Mouse (Mus musculus) forebrain, embryonic 11.5 days (tissue): Measurements from ENCODE around the gene Olfr792. TPM values are rescaled to one million over a fixed set of nuclear protein-coding genes. Genes with fewer than 3 reads are reported as not detected.

Experiments
- ATAC-seq: fragments of 200-750 bp; cut with Nextera tagmentation; replicated peaks from 2 replicates; pipeline ENCODE4 v1.8.0; 2017; ENCODE audit warnings: moderate TSS enrichment; ENCODE audit not compliant: low FRiP score
- DNase-seq: peaks from one replicate; pipeline ENCODE4 v3.0.0-alpha.2; 2017; ENCODE audit warnings: low spot score
- H3K27ac ChIP-seq: fragments of 300-500 bp; sonication (generic); 2 replicates; pipeline ENCODE4 v1.5.1; 2014; ENCODE audit warnings: low read depth, low read length
- H3K27me3 ChIP-seq: fragments of 300-500 bp; sonication (generic); 2 replicates; pipeline ENCODE4 v1.6.1; 2014; ENCODE audit warnings: mild to moderate bottlenecking, low read length, mixed read lengths; ENCODE audit not compliant: control insufficient read depth, insufficient read depth
- H3K36me3 ChIP-seq: fragments of 300-500 bp; sonication (generic); 2 replicates; pipeline ENCODE4 v1.6.1; 2014; ENCODE audit warnings: mild to moderate bottlenecking, low read length, moderate library complexity, mixed read lengths; ENCODE audit not compliant: control insufficient read depth, insufficient read depth
- H3K4me1 ChIP-seq: fragments of 300-500 bp; sonication (generic); replicated peaks from 2 replicates; pipeline ENCODE4 v1.6.1; 2014; ENCODE audit warnings: low read length, mixed read lengths; ENCODE audit not compliant: control insufficient read depth, insufficient read depth
- H3K4me2 ChIP-seq: fragments of 300-500 bp; sonication (generic); 2 replicates; pipeline ENCODE4 v1.6.1; 2014; ENCODE audit warnings: low read depth, mild to moderate bottlenecking, low read length, moderate library complexity, mixed read lengths; ENCODE audit not compliant: severe bottlenecking
- H3K4me3 ChIP-seq: fragments of 300-500 bp; sonication (generic); 2 replicates; pipeline ENCODE4 v1.5.1; 2014; ENCODE audit warnings: low read depth, low read length
- H3K9ac ChIP-seq: fragments of 300-500 bp; sonication (generic); 2 replicates; pipeline ENCODE4 v1.6.1; 2014; ENCODE audit warnings: low read length
- H3K9me3 ChIP-seq: fragments of 300-500 bp; sonication (generic); 2 replicates; pipeline ENCODE4 v1.6.1; 2016; ENCODE audit warnings: low read length, mixed read lengths; ENCODE audit not compliant: control insufficient read depth
- WGBS: fragments of 180-500 bp; shearing (Covaris S2); extraction: QIAGEN DNeasy Blood & Tissue Kit; methylation state at CpG from one replicate; pipeline ENCODE4 v1.1.7; 2014; 5-methylcytosine and 5-hydroxymethylcytosine counted together
- microRNA-seq: library from miRNA; unstranded; fragments of <30 nt; microRNA quantifications from one replicate; pipeline ENCODE4, GENCODE M21; 2016; ENCODE audit not compliant: insufficient number of aligned reads
- polyA plus RNA-seq: library from polyadenylated mRNA; unstranded; fragments of >200 nt; fragmentation: Nextera tagmentation; extraction: Ambion mirVana; gene quantifications from 2 replicates; pipeline ENCODE4 v1.2.1, GENCODE M21; 2014

Olfr792 gene
- not detected in 2 replicates for polyA plus RNA-seq

DNA sequence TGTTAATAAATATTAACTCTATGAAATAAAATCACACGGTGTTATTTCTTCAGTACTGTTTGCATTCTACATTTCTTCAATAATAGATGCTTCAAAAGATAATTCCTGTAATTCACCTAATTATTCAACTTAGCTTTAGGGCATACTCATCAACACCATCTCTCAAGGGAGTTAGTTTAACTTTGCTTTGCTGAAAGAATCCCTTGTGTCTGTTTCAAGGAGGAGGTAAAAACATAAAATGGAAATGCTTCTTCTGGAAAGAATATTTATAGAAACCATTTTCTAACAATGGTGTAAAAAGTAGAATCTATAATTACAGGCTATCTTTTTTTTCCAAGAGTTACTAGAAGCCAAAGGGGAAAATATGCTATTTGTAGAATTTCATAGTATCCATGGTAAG, at the start of gene Olfr792:
Gene Olfr792, plus strand, starts transcription at position 301 of the 400 bp plus-strand sequence.
- 91% methylated on average over 1 of the region's 1 CpGs for WGBS
- H3K27me3 ChIP-seq = no peaks in the 10 kb centered on the region
- H3K27ac ChIP-seq = no peak within 1 kb of the TSS

DNA sequence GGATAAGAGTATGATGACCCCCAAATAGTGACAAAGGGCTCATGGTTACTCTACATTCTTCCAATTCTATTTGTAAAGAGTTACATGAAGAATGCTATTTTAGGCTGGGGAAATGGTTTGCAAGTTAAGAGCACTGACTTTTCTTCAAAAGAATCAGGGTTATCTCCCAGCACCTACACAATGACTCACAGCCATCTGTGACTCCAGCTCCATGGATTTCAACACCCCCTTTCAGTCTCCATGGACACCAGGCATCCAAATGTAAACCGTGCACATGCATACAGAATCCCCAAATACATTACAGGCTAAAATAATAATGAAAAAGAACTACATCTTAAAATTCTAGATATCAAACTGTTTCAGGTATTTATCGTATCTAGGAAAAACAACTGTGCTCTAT, 48.9 kb upstream of the Olfr792 start:
- Histone ChIP-seq H3K27me3 (no peaks in the 10 kb centered on the region), H3K4me2 (no peak overlapping the region), H3K4me3 (no peak overlapping the region), H3K4me1 (no peaks in the 10 kb centered on the region), H3K9ac (no peak overlapping the region), H3K9me3 (no peaks in the 10 kb centered on the region), H3K36me3 (no peaks in the 10 kb centered on the region), H3K27ac (no peak overlapping the region)
- 80% methylated on average over 2 of the region's 2 CpGs for WGBS
- DNase-seq = no peak
- no peak for ATAC-seq

More for the DNA sequence above, at the start of gene Olfr792:
- H3K9ac ChIP-seq = no peak within 1 kb of the TSS
- H3K4me3 ChIP-seq = no peak within 1 kb of the TSS
- DNase-seq (no peak), ATAC-seq (no peak)
- H3K4me1 ChIP-seq = no peaks in the 10 kb centered on the region
- H3K9me3 ChIP-seq = no peaks in the 10 kb centered on the region
- H3K4me2 ChIP-seq = no peak within 1 kb of the TSS
- H3K36me3 ChIP-seq = no peaks in the 10 kb centered on the region

DNA sequence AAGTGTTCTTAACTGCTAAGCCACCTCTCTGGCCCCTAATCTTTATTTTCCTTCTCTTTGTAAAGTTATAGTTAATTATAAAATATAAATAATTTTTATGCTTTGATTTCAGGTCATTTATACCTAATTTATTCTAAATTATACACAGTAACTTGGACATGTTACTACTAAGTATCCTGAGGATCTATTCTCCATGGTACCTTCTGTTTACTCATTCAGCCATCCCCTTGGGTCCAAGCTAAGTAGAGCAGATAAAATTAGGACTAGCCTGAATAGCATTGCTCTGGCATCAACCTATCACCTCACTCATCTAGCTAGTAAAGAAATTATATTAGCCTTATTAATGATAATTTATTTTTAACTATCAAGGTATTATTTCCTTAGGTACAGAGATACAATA, 40.8 kb upstream of the Olfr792 start, which contains the start of gene Olfr790:
Gene Olfr790, plus strand, starts transcription at position 301 of the 400 bp plus-strand sequence.
- Histone ChIP-seq H3K27ac (no peak within 1 kb of the TSS), H3K9ac (no peak within 1 kb of the TSS), H3K36me3 (no peaks in the 10 kb centered on the region), H3K9me3 (no peaks in the 10 kb centered on the region), H3K4me1 (no peaks in the 10 kb centered on the region), H3K4me2 (no peak within 1 kb of the TSS), H3K27me3 (no peaks in the 10 kb centered on the region), H3K4me3 (no peak within 1 kb of the TSS)
- ATAC-seq (no peak), DNase-seq (no peak)

DNA sequence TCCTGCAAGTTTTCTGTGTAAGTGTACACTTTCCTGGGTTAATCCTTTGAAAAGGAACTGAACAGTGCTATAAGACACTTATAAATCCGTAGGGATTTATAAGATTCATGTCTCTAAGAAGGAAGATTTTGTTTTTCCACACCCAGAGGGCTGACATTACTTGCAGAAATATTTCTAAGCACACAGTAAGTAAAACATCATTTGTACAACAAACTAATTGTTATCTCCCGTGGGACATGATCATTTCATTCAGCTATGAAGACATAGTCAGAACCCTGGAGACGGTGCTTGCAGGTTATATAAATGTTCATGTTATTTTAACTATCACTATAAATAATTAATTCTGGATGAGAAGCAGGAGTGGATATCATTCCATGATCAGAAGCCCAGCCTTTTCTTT, 17.5 kb upstream of the Olfr792 start, which contains the start of gene Olfr791:
Gene Olfr791, plus strand, starts transcription at position 301 of the 400 bp plus-strand sequence.
- no peak within 1 kb of the TSS for H3K27ac ChIP-seq
- WGBS = 82% methylated on average over 3 of the region's 3 CpGs
- ATAC-seq = no peak

DNA sequence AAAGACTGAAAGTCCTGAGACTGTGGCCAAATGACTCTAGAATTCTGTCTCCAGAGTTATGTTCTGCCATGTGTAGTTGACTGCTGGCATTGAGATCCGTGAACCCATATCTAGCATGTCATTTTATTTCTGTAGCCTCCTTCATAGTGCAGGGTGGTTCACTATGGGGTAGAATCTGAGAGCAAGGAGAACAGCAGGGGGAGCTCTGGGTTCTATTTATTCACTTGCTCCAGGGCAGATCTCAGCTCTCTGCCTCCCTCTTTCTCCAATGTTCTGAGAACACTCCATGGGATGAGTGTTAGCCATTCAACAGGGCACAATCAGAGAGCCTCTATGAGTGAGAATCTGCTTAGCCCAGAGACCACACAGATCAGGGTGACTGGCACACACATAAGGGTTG, 10.4 kb downstream of the Olfr792 start:
- DNase-seq = no peak
- no peak overlapping the region for H3K9ac ChIP-seq
- no peaks in the 10 kb centered on the region for H3K9me3 ChIP-seq
- no peak overlapping the region for H3K4me3 ChIP-seq
- H3K36me3 ChIP-seq = no peaks in the 10 kb centered on the region
- 71% methylated on average over 1 of the region's 1 CpGs for WGBS
- H3K4me2 ChIP-seq = no peak overlapping the region
- ATAC-seq = peak; percentile 73
- H3K27me3 ChIP-seq = no peaks in the 10 kb centered on the region
- no peaks in the 10 kb centered on the region for H3K4me1 ChIP-seq
- no peak overlapping the region for H3K27ac ChIP-seq

More for the DNA sequence above, 17.5 kb upstream of the Olfr792 start, which contains the start of gene Olfr791:
- no peak for DNase-seq
- no peak within 1 kb of the TSS for H3K4me2 ChIP-seq
- no peaks in the 10 kb centered on the region for H3K36me3 ChIP-seq
- no peaks in the 10 kb centered on the region for H3K27me3 ChIP-seq
- H3K9me3 ChIP-seq = no peaks in the 10 kb centered on the region
- H3K4me3 ChIP-seq = no peak within 1 kb of the TSS
- H3K4me1 ChIP-seq = no peaks in the 10 kb centered on the region
- H3K9ac ChIP-seq = no peak within 1 kb of the TSS

DNA sequence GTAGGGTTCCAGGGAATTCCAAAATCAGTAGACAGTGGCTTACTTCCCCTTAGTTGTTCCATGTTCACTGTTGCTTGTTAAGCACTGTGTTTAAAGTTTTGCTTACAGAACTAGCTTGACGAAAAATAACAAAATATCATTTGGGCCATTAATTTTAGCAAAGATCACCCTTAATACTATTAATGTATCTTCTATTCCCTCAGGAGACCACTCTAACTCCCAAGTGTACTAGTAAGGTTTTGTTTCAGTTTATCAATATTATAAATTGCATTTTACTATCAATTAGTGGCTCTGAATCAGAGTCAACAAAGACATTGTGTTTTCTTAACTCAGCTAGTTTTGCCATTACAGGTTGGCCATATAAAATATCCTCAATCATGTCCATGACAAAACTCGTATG, 28.4 kb downstream of the Olfr792 start, which contains the start of gene Olfr794:
Gene Olfr794, plus strand, starts transcription at position 301 of the 400 bp plus-strand sequence.
- ATAC-seq (no peak), DNase-seq (no peak)
- H3K27ac ChIP-seq = no peak within 1 kb of the TSS
- H3K27me3 ChIP-seq = no peaks in the 10 kb centered on the region
- H3K36me3 ChIP-seq = no peaks in the 10 kb centered on the region
- no peak within 1 kb of the TSS for H3K4me2 ChIP-seq
- H3K4me3 ChIP-seq = no peak within 1 kb of the TSS
- no peaks in the 10 kb centered on the region for H3K4me1 ChIP-seq
- 86% methylated on average over 2 of the region's 2 CpGs for WGBS
- no peak within 1 kb of the TSS for H3K9ac ChIP-seq
- no peaks in the 10 kb centered on the region for H3K9me3 ChIP-seq

DNA sequence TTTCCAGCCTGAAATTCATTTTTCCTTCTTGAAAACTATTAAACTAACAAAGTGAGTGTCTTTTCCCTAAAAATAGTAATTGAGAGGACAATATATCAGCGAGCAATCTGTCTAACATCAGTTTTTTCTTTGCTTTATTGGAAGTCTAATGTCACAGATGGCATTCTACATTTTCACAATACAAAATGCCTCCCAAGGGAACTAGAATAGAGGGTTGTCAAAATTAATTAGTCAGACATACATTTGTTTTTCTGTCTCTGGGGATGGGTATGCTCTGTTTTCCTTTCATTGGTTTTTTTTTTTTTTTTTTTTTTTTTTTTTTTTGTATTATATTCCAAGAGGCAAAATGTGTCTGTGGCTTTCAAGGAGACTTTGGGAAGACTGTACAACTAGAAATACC, 38.1 kb downstream of the Olfr792 start:
- Histone ChIP-seq H3K27me3 (no peaks in the 10 kb centered on the region), H3K36me3 (no peaks in the 10 kb centered on the region), H3K4me1 (no peaks in the 10 kb centered on the region), H3K9me3 (no peaks in the 10 kb centered on the region), H3K27ac (no peak overlapping the region), H3K9ac (no peak overlapping the region), H3K4me2 (no peak overlapping the region), H3K4me3 (no peak overlapping the region)
- ATAC-seq = no peak
- DNase-seq = no peak
- 77% methylated on average over 1 of the region's 1 CpGs for WGBS

Small RNA genes lying within 50 kb of the gene (microRNA-seq; reads per million reads assigned to microRNA genes)
- not detected for gene Gm23252

Other genes starting within 250 kb of the Olfr792 start
- not detected in 2 replicates for gene Olfr780, start 221.0 kb upstream of the Olfr792 start, polyA plus RNA-seq
- gene Olfr781, start 210.3 kb upstream of the Olfr792 start, polyA plus RNA-seq = not detected in 2 replicates
- gene Olfr782, start 190.3 kb upstream of the Olfr792 start, polyA plus RNA-seq = not detected in 2 replicates
- gene Olfr784, start 155.1 kb upstream of the Olfr792 start, polyA plus RNA-seq = 0.08 TPM in 1 of 2 replicates, not detected in the other
- gene Olfr785, start 133.7 kb upstream of the Olfr792 start, polyA plus RNA-seq = not detected in 2 replicates
- not detected in 2 replicates for gene Olfr786, start 111.9 kb upstream of the Olfr792 start, polyA plus RNA-seq
- not detected in 2 replicates for gene Olfr787, start 77.3 kb upstream of the Olfr792 start, polyA plus RNA-seq
- gene Olfr788, start 68.2 kb upstream of the Olfr792 start, polyA plus RNA-seq = not detected in 2 replicates
- not detected in 2 replicates for gene Olfr789, start 54.4 kb upstream of the Olfr792 start, polyA plus RNA-seq
- gene Olfr790, start 40.7 kb upstream of the Olfr792 start, polyA plus RNA-seq = not detected in 2 replicates
- not detected in 2 replicates for gene Olfr791, start 17.4 kb upstream of the Olfr792 start, polyA plus RNA-seq
- not detected in 2 replicates for gene Olfr794, start 28.5 kb downstream of the Olfr792 start, polyA plus RNA-seq
- gene Olfr796, start 73.4 kb downstream of the Olfr792 start, polyA plus RNA-seq = not detected in 2 replicates
- not detected in 2 replicates for gene Olfr798, start 88.8 kb downstream of the Olfr792 start, polyA plus RNA-seq
- not detected in 2 replicates for gene Olfr799, start 98.3 kb downstream of the Olfr792 start, polyA plus RNA-seq
- not detected in 2 replicates for gene Olfr800, start 118.5 kb downstream of the Olfr792 start, polyA plus RNA-seq
- not detected in 2 replicates for gene Olfr801, start 134.7 kb downstream of the Olfr792 start, polyA plus RNA-seq
- gene Olfr802, start 149.0 kb downstream of the Olfr792 start, polyA plus RNA-seq = not detected in 2 replicates
- not detected in 2 replicates for gene Olfr803, start 155.1 kb downstream of the Olfr792 start, polyA plus RNA-seq
- not detected in 2 replicates for gene Olfr804, start 164.0 kb downstream of the Olfr792 start, polyA plus RNA-seq
- not detected in 2 replicates for gene Olfr805, start 190.2 kb downstream of the Olfr792 start, polyA plus RNA-seq
- not detected in 2 replicates for gene Olfr806, start 202.8 kb downstream of the Olfr792 start, polyA plus RNA-seq
- not detected in 2 replicates for gene Olfr807, start 218.6 kb downstream of the Olfr792 start, polyA plus RNA-seq
- gene Olfr808, start 226.3 kb downstream of the Olfr792 start, polyA plus RNA-seq = not detected in 2 replicates
- gene Olfr809, start 235.5 kb downstream of the Olfr792 start, polyA plus RNA-seq = not detected in 2 replicates